Mouse (Mus musculus): Measurements from ENCODE around the gene Arxes2. TPM values are rescaled to one million over a fixed set of nuclear protein-coding genes. Genes with fewer than 3 reads are reported as not detected.
A peak's percentile ranks its signal among the peaks of the same experiment; 100 is the strongest.
"Not testable (repeated sequence)": the region's sequence is repeated elsewhere in the genome, so short reads cannot be mapped to it uniquely, and the experiment has no call there.

Arxes2 gene
- polyA plus RNA-seq, 1 experiment from 2014 or later, result 155 TPM

DNA sequence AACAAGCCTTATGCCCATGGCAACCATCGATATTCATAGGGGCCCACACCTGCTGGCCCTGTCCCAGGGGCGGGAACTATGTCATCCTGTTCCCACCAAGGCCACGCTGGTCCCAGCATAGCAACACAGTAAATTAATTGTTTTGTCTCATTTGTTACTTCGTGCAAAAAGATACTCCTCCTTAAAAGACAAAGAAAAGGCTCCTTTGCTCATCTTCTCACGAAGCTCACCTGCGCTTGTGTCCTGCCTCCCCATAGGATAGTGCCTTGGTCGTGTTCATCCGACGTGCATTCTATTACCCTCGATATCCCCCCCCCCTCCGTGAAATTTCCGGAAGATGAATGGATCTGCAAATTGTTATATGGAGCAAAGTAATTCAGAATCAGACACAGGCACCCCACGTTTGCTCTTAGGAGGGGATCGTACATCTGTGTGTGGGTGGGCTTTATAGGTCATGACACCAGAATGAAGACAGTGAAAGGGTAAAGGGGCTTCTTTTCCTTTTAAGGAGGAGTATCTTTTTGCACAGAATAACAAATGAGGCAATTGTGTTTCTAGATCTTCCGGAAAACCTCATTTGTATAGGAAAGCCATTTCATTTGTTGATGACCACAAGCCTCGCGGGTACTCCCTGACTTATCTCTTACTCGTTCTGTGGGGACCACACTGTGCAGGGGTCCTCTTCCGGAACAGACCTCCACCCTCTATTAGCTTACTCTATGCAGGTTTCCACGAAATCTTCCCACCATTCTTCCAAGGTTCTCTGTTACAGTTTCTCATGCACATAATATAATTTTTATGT lies 19.0 kb upstream of the Arxes2 start:
- WGBS, result 61% methylated on average over 20 of the region's 20 CpGs
- peak overlapping the region; percentile 22; the same call in 1 of the 2 replicates for H3K4me2 ChIP-seq (replicated peaks)

GRCm38 (mm10) chrX:135975226-135975552 lies 18.4 kb upstream of the Arxes2 start:
- H3K27me3 ChIP-seq, result no peaks in the 10 kb centered on the region
- 0 out of 2 replicates have a peak, but pooled peaks have one; percentile 34 for ATAC-seq (ENCODE audit: low FRiP score, low read depth)
- H3K4me3 ChIP-seq, result no peak overlapping the region
- H3K9me3 ChIP-seq, result no peaks in the 10 kb centered on the region
- H3K9ac ChIP-seq (replicated peaks), result no peak overlapping the region
- H3K36me3 ChIP-seq, result no peaks in the 10 kb centered on the region
- WGBS, result 32% methylated on average over 8 of the region's 8 CpGs
- H3K4me2 ChIP-seq (replicated peaks), result peak overlapping the region; percentile 22; the same call in 1 of the 2 replicates
- no peaks in the 10 kb centered on the region for H3K4me1 ChIP-seq
- no peak overlapping the region for H3K27ac ChIP-seq (replicated peaks)

More for the DNA sequence above, 19.0 kb upstream of the Arxes2 start:
- no peak overlapping the region for H3K4me3 ChIP-seq
- 0 out of 2 replicates have a peak, but pooled peaks have one; percentile 49 for ATAC-seq (ENCODE audit: low FRiP score, low read depth)
- no peak overlapping the region for H3K27ac ChIP-seq (replicated peaks)
- H3K4me1 ChIP-seq, result no peaks in the 10 kb centered on the region
- no peaks in the 10 kb centered on the region for H3K27me3 ChIP-seq
- no peaks in the 10 kb centered on the region for H3K9me3 ChIP-seq
- no peak overlapping the region for H3K9ac ChIP-seq (replicated peaks)
- no peaks in the 10 kb centered on the region for H3K36me3 ChIP-seq

GRCm38 (mm10) chrX:135984539-135985260 lies 8.9 kb upstream of the Arxes2 start:
- Histone ChIP-seq H3K27ac (replicated peaks) (peak overlapping the region; percentile 56), H3K9me3 (no peaks in the 10 kb centered on the region), H3K9ac (replicated peaks) (no peak overlapping the region), H3K4me1 (0 out of 2 replicates have a peak, but pooled peaks cover 3% of the 10 kb centered on the region), H3K36me3 (no peaks in the 10 kb centered on the region), H3K4me3 (no peak overlapping the region), H3K27me3 (no peaks in the 10 kb centered on the region), H3K4me2 (replicated peaks) (no peak overlapping the region)
- ATAC-seq (ENCODE audit: low FRiP score, low read depth), result no peak
- 51% methylated on average over 6 of the region's 6 CpGs for WGBS

- Histone ChIP-seq H3K9ac (replicated peaks) (no peak overlapping the region), H3K36me3 (no peaks in the 10 kb centered on the region), H3K9me3 (no peaks in the 10 kb centered on the region), H3K4me2 (replicated peaks) (no peak overlapping the region), H3K27ac (replicated peaks) (no peak overlapping the region), H3K4me1 (0 out of 2 replicates have a peak, but pooled peaks cover 3% of the 10 kb centered on the region), H3K4me3 (no peak overlapping the region), H3K27me3 (no peaks in the 10 kb centered on the region)
- 92% methylated on average over 3 of the region's 3 CpGs for WGBS
- ATAC-seq (ENCODE audit: low FRiP score, low read depth), result no peak
Observed at GRCm38 (mm10) chrX:135986267-135986666, 7.4 kb upstream of the Arxes2 start.

DNA sequence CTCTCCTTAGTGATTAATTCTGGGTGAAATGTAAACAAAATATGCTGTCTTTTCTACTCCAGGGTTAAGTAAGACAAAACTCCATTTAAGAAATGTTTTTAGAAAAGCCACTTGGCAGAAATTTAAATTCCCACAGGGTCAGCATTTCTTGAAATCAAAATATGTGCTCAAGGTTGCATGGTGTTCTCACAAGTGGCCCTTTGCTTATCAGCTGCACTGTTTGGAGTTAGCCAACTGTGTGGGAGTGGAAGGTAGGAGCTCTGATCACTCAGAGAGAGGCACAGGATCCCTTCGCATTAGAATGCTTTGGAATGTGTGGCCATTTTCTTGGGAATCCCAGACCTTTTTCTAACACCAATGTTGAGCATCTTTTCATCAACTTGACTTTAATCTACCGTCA lies 3.0 kb upstream of the Arxes2 start:
- no peaks in the 10 kb centered on the region for H3K36me3 ChIP-seq
- no peak for ATAC-seq (ENCODE audit: low FRiP score, low read depth)
- 77% methylated on average over 2 of the region's 2 CpGs for WGBS
- H3K4me3 ChIP-seq, result no peak overlapping the region
- H3K9ac ChIP-seq (replicated peaks), result no peak overlapping the region
- no peaks in the 10 kb centered on the region for H3K4me1 ChIP-seq
- no peaks in the 10 kb centered on the region for H3K27me3 ChIP-seq
- no peak overlapping the region for H3K27ac ChIP-seq (replicated peaks)
- no peak overlapping the region for H3K4me2 ChIP-seq (replicated peaks)
- no peaks in the 10 kb centered on the region for H3K9me3 ChIP-seq

GRCm38 (mm10) chrX:135993192-135993594 lies 431 bp upstream of the Arxes2 start:
- not testable (repeated sequence) for H3K9ac ChIP-seq (replicated peaks); H3K27me3 ChIP-seq; H3K9me3 ChIP-seq; H3K4me1 ChIP-seq; H3K4me3 ChIP-seq; H3K27ac ChIP-seq (replicated peaks); H3K4me2 ChIP-seq (replicated peaks); H3K36me3 ChIP-seq
- WGBS, result 47% methylated on average over 2 of the region's 3 CpGs
- ATAC-seq (ENCODE audit: low FRiP score, low read depth), result peak; percentile 94

DNA sequence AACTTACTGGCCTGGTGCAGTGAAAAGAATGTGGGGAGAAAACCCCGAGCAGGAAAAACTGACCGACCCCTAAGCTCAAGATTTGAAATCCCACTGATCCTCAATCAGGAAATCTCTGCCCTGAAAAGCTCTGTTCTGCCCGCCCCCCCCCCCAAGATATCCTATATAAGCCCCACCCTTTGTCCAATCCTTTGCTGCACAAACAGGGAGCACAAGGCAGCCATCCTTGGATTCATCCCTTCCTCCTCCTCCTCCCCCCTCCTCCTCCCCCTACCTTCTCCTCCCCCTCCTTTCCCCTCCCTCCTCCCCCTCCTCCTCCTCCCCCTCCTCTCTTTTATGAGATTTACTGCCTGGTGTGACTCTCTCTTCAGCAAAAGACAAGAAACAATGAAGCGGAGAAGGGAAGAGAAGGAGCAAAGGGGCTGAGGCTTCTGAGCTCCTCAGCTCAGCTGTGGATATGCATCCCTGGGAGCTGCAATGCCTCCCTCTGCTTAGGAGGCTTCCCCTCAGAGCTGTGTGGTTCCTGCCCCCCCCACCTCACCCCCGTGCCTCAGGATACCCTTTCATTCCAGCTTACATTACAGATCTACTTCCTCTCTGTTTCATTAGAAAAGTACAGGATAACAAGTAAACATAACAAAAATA lies 13.7 kb downstream of the Arxes2 start:
- 39% methylated on average over 4 of the region's 5 CpGs for WGBS
- H3K4me1 ChIP-seq, result no peaks in the 10 kb centered on the region
- no peaks in the 10 kb centered on the region for H3K27me3 ChIP-seq
- no peak overlapping the region for H3K4me3 ChIP-seq
- peak overlapping the region; percentile 25; the same call in 1 of the 2 replicates for H3K27ac ChIP-seq (replicated peaks)
- no peaks in the 10 kb centered on the region for H3K9me3 ChIP-seq
- H3K9ac ChIP-seq (replicated peaks), result no peak overlapping the region
- peak; percentile 69; the same call in 1 of the 2 replicates for ATAC-seq (ENCODE audit: low FRiP score, low read depth)
- H3K4me2 ChIP-seq (replicated peaks), result 0 out of 2 replicates have a peak overlapping the region, but pooled peaks have one; percentile 9
- H3K36me3 ChIP-seq, result no peaks in the 10 kb centered on the region

DNA sequence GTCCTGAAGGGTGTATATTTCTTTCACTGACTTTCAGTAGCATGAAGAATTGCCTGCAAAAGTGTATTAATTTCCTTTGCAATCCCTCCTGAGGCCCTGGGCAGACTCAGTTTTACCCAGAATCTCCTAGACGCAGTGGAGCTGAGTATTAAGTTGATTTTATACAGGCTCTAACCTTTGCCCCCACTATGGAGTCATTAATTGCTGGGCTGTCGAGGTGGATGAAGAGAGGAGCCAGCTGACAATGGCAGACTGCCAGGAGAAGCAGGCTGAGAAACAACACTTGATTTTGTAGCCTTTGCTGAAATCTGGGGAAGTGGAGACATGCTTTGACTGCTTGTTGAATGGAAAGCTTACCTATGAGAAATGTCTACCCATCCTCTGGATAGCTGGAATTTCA lies 20.8 kb downstream of the Arxes2 start:
- Histone ChIP-seq H3K36me3 (no peaks in the 10 kb centered on the region), H3K9me3 (no peaks in the 10 kb centered on the region), H3K4me2 (replicated peaks) (no peak overlapping the region), H3K4me3 (no peak overlapping the region), H3K27ac (replicated peaks) (no peak overlapping the region), H3K4me1 (no peaks in the 10 kb centered on the region), H3K9ac (replicated peaks) (no peak overlapping the region), H3K27me3 (no peaks in the 10 kb centered on the region)
- ATAC-seq (ENCODE audit: low FRiP score, low read depth), result no peak
- WGBS, result 20% methylated on average over 2 of the region's 2 CpGs

DNA sequence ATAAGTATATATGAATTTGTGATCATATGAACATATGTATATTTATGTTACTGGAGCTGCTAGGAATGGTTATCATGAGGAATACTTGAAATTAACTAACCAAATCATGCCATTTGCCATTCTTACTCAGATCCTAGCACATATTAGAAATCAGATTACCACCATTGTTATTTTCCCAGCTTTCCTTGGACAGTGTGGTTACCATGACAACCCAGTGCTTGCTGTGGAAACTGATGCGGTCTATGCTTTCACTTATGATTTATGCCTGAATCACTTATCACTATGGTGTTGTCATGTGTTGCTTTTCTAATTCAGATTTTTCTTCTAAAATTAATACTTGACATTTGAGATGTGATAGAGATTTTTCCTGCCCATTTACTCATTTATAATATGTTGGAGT lies 36.7 kb downstream of the Arxes2 start:
- 75% methylated on average over 1 of the region's 1 CpGs for WGBS
- H3K27ac ChIP-seq (replicated peaks), result no peak overlapping the region
- no peaks in the 10 kb centered on the region for H3K27me3 ChIP-seq
- no peak for ATAC-seq (ENCODE audit: low FRiP score, low read depth)
- H3K36me3 ChIP-seq, result no peaks in the 10 kb centered on the region
- no peak overlapping the region for H3K4me3 ChIP-seq
- H3K4me1 ChIP-seq, result no peaks in the 10 kb centered on the region
- no peak overlapping the region for H3K4me2 ChIP-seq (replicated peaks)
- H3K9ac ChIP-seq (replicated peaks), result no peak overlapping the region
- no peaks in the 10 kb centered on the region for H3K9me3 ChIP-seq

DNA sequence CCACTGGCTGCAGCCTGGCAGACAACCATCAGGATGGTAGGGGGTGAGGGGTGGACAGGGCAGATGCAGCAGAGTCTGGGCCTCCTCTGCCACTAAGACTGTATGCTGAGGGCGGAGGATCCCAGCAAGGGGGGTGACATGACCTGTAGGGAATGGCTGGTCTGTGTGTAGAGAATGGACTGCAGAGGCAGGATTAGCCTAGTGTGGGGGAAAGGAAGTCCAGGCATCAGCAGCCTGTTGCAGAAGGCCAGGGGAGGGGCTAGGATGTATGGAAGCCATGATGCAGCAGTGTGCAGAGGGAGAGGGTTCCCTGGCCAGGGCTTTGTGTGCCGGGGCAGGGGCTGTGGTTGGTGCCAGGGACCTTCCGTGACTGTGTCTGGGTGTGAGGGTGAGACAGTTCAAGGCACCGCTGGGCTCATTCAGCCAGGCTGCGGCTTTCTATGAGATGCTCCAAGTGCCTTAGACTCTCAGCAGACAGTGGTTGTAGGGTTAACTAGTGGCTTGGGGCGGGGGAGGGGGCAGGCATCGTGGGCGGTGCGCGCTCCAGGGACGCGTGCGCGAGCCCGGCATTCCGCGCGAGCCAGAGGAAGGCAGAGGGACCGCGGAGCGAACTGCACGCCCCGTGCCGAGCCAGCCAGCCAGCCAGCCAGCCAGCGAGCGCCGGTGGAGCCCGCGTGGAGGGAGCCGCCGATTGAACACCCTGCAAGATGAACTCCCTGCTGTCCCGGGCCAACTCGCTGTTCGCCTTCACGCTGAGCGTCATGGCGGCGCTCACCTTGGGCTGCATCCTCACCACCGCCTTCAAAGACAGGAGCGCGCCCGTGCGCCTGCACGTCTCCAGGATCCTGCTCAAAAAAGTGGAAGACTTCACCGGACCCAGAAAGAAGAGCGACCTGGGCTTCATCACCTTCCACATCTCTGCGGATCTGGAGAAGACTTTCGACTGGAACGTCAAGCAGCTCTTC lies 39.5 kb downstream of the Arxes2 start, which contains the start of gene Arxes1:
Arxes1 (plus strand) TSS at position 569 of the 965 bp plus-strand sequence.
- H3K27ac ChIP-seq (replicated peaks), result not testable (repeated sequence)
- 35% methylated on average over 13 of the region's 49 CpGs for WGBS

DNA sequence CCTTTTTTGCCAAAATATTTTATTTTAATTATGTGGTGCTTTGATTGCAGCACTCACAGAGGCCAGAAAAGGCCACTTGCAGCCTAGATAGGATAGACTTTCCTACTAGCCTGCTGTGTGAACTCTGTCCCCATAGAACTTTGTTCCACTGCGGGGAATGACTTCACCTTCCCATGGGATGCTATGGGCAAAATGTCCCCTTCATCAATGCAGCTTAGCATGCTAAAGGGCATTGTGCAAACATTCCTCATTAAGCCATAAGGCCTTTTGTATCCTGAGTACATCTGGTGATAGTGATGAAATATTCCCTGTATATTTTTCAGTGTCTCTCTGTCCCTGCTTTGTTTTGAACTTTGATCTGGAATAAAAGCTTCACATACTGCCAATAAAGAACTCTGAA lies 50.1 kb downstream of the Arxes2 start:
- Histone ChIP-seq H3K27ac (replicated peaks) (no peak overlapping the region), H3K4me1 (no peaks in the 10 kb centered on the region), H3K4me2 (replicated peaks) (no peak overlapping the region), H3K9ac (replicated peaks) (no peak overlapping the region), H3K9me3 (no peaks in the 10 kb centered on the region), H3K27me3 (peaks cover 5% of the 10 kb centered on the region; the same call in 1 of the 2 replicates), H3K36me3 (no peaks in the 10 kb centered on the region), H3K4me3 (no peak overlapping the region)
- ATAC-seq (ENCODE audit: low FRiP score, low read depth), result no peak
- WGBS, result 73% methylated on average over 1 of the region's 1 CpGs

More for the DNA sequence above, 39.5 kb downstream of the Arxes2 start, which contains the start of gene Arxes1:
- not testable (repeated sequence) for H3K9ac ChIP-seq (replicated peaks); H3K36me3 ChIP-seq; H3K27me3 ChIP-seq; H3K9me3 ChIP-seq; H3K4me1 ChIP-seq
- peak; percentile 94 for ATAC-seq (ENCODE audit: low FRiP score, low read depth)
- H3K4me2 ChIP-seq (replicated peaks), result peak within 1 kb of the TSS; percentile 48
- peak within 1 kb of the TSS; percentile 25 for H3K4me3 ChIP-seq
